Mouse (Mus musculus) bone marrow macrophage, adult 2 months (primary cell): ENCODE results near the gene Olfr1173.

Source experiments
- CTCF ChIP-seq: IDR thresholded peaks from 2 replicates; pipeline ENCODE4 v1.5.1; 2012; ENCODE audit warnings: low read depth, mild to moderate bottlenecking, low read length, moderate library complexity
- POLR2A ChIP-seq: IDR thresholded peaks from 2 replicates; pipeline ENCODE4 v1.6.1; 2012; ENCODE audit warnings: mild to moderate bottlenecking, low read depth, low read length, borderline replicate concordance

- no peak for TF ChIP-seq CTCF
- no peak for TF ChIP-seq POLR2A
These were observed 51.4 kb downstream of the Olfr1173 start, which contains the start of gene Olfr1170 for GRCm38 (mm10) chr2:88228234-88228633.
